ENCODE assay signal across 18 mouse cellular contexts in genomic region chr15:28746603-28747002, GRCm38 (mm10).
"Had no signal": no experiment of that assay in that cellular context is flagged by ENCODE, and none has a peak within 500 bp of the region (broad histone marks: within the 10 kb centered on the region; RNA-seq: fewer than 3 reads in every experiment).

No protein-coding gene starts in this region.

- H3K4me1 ChIP-seq: limb, embryonic 12.5 days; limb, embryonic 15.5 days; midbrain, embryonic 12.5 days; midbrain, embryonic 15.5 days had no signal

- H3K36me3 ChIP-seq: limb, embryonic 12.5 days; limb, embryonic 15.5 days; midbrain, embryonic 12.5 days; midbrain, embryonic 15.5 days had no signal

- H3K9ac ChIP-seq: limb, embryonic 12.5 days; limb, embryonic 15.5 days; liver, embryonic 14.5 days; liver, postnatal 0 days; lung, embryonic 14.5 days; midbrain, embryonic 12.5 days; midbrain, embryonic 15.5 days had no signal

- DNase-seq: kidney, adult 11 months; kidney, adult 8-10 months; kidney, postnatal 14 days; kidney, postnatal 4 days; left cerebral cortex, postnatal 4 days; liver, postnatal 0 days; lung, embryonic 14.5 days; thymus, adult 18-20 months; thymus, postnatal 36 days had no signal

- H3K9me3 ChIP-seq: limb, embryonic 12.5 days; limb, embryonic 15.5 days; midbrain, embryonic 12.5 days; midbrain, embryonic 15.5 days had no signal

- ATAC-seq: liver, postnatal 0 days; lung, postnatal 0 days; midbrain, embryonic 15.5 days had no signal

- H3K27ac ChIP-seq: limb, embryonic 12.5 days; limb, embryonic 15.5 days; liver, embryonic 14.5 days; macrophage; midbrain, embryonic 12.5 days; midbrain, embryonic 15.5 days had no signal

- H3K4me2 ChIP-seq: limb, embryonic 12.5 days; limb, embryonic 15.5 days; liver, embryonic 11.5 days; lung, embryonic 14.5 days; midbrain, embryonic 12.5 days; midbrain, embryonic 15.5 days had no signal

- H3K4me3 ChIP-seq: limb, embryonic 12.5 days; limb, embryonic 15.5 days; midbrain, embryonic 12.5 days; midbrain, embryonic 15.5 days; myocyte had no signal

- H3K27me3 ChIP-seq: limb, embryonic 12.5 days; limb, embryonic 15.5 days; midbrain, embryonic 12.5 days; midbrain, embryonic 15.5 days had no signal
